Mouse (Mus musculus) kidney, adult 18-20 months (tissue): ENCODE results near the gene Stk10.
"Not testable (repeated sequence)": the region's sequence is repeated elsewhere in the genome, so short reads cannot be mapped to it uniquely, and the experiment has no call there.

Source experiments
- DNase-seq: peaks from one replicate; pipeline ENCODE4 v3.0.0; 2021

Stk10 gene

GRCm38 (mm10) chr11:32610616-32611015 lies 77.5 kb downstream of the Stk10 start:
- no peak for DNase-seq

- no peak for DNase-seq
Observed at GRCm38 (mm10) chr11:32612304-32612703, 79.2 kb downstream of the Stk10 start.

GRCm38 (mm10) chr11:32614463-32614862 lies 81.4 kb downstream of the Stk10 start:
- DNase-seq, result no peak

DNA sequence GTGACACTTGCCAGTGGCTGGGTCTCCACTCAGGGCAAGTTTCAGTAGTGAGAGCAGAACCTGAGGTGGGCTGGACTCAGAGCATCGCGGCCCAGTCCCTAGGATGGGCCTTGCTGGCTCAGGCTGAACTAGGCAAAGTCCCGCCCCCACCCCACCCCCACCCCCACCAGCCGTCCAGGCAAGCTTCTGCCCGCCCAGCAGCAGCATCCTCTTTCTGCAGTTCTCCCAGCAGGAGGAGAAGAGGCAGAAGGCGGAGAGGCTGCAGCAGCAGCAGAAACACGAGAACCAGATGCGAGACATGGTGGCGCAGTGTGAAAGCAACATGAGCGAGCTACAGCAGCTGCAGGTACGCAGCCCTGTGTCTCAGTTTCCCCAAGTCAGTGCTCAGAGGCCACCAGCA lies 82.5 kb downstream of the Stk10 start:
- no peak for DNase-seq

GRCm38 (mm10) chr11:32616091-32616490 lies 83.0 kb downstream of the Stk10 start:
- DNase-seq, result no peak

GRCm38 (mm10) chr11:32618036-32618435 lies 84.9 kb downstream of the Stk10 start:
- peak; percentile 38 for DNase-seq

- not testable (repeated sequence) for DNase-seq
Observed at GRCm38 (mm10) chr11:32618641-32619040, 85.5 kb downstream of the Stk10 start.

DNA sequence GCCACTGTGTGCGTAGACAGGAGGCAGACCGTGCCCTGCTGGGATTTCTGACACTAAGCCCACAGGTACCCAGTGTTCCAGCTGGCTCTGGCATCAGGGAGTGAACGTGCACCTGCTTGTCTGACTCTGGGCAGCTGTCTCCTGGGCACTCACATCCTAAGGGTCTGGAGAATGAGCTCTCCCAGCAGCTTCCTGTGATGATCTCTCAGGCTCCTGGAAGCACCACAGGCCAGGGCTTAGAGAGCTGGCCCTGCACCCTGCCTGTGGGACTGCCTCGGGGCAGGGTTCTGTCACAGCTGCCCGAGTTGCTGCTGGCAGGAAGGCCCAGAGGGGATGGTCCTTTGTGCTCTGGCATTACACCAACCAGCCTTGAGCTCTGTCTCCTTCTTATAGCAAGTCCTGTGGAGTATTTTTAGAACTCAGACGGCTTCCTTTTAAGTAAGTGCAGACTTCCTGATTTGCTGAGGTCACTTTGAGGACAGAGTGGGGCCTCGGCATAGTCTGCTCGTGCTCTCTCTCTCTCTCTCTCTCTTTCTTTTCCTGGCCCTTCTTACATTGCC lies 86.2 kb downstream of the Stk10 start:
- peak; percentile 40 for DNase-seq

DNA sequence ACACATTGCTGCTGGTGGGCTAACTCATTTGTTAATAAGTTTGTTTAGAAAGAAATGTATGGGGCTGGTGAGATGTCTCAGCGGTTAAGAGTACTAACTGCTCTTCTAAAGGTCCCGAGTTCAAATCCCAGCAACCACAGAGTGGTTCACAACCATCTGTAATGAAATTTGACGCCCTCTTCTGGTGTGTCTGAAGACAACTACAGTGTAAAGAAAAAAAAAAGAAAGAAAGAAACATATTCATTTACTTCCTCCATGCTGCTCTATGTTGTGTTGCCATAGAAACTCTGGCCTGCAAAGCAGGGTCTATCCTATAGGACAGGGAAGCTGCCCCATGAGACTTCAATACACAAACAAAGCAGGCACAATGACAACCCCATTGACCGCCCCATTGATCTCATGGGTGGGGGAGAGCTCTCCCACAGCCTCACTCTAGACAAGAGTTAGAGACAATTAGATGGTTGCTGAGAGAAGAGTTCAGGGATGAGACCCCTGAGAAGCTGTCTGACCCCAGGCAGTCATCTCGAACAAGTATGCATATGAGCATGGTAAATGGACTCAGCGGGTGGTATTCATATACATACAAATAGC lies 86.9 kb downstream of the Stk10 start:
- no peak for DNase-seq

- DNase-seq, result no peak
Observed at GRCm38 (mm10) chr11:32621831-32622478, 88.8 kb downstream of the Stk10 start.

DNA sequence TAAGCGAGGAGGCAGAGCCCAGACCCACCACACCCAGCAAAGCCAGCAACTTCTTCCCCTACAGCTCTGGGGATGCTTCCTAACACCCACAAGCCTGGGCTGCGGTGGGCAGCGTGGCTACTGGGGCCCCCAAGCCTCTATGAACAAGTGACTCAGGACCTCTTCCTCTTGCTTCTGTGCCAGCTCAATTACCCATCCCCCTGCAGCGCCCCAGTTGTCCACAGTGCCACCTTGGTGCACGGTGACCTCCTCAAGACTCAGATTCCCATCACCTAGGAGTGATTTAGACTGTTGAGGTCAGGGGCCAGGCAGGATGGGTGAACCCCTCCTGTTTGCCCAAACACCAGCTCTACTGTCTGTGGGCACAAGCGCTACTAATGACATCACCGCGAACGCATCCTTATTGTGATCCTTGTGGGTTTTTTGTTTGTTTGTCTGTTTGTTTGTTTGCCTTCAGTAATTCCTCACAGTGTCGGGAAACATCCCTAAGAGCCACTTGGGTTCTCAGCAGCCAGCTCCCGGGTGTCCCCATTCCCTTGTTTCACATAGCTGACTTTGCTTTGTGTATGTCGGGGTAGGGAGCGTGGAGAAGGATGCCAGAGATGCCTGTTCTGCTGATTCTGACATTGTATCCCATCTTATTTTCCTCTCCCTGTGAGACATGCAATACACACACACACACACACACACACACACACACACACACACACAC lies 89.5 kb downstream of the Stk10 start:
- no peak for DNase-seq

GRCm38 (mm10) chr11:32623236-32623635 lies 90.1 kb downstream of the Stk10 start:
- DNase-seq, result peak; percentile 62

DNA sequence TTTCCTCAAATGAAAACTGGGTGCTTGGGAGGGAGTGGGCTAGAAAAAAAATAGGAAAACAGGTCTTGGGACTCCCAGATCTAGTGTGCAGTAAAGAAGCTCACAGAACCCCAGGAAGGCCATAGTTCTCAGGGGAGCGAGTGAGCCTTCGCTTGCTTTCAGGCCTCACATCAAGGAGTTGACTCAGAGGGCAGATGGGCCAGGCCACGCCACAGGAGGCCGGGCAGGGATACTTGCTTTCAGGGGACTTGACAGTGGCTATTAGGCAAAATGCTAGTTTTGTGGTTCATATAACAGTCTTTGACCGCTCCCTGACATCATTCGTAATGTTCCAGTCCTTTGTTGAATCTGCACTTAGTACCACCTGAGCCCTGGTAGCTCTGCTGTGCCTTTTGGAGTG lies 90.8 kb downstream of the Stk10 start:
- no peak for DNase-seq

DNA sequence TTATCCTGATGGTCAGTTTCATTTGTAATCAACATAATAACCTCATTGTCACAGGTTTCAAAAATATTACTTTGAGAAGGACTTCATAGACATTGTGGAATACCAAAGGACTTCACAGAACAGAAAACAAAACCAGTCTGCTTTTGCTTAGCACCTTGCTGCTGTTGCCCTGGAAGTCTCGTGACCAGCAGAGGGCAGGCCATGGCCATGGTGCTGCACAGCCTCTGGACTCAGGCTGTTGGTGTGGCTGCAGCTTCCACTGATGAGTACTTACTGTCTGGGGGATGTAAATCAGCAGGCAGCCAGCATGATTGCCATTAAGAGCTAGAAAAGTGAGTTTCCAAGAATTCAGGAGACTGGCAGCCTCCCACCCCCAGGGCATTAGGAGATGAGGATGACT lies 92.6 kb downstream of the Stk10 start:
- peak; percentile 78 for DNase-seq

- no peak for DNase-seq
Observed at GRCm38 (mm10) chr11:32626079-32626478, 93.0 kb downstream of the Stk10 start.

DNA sequence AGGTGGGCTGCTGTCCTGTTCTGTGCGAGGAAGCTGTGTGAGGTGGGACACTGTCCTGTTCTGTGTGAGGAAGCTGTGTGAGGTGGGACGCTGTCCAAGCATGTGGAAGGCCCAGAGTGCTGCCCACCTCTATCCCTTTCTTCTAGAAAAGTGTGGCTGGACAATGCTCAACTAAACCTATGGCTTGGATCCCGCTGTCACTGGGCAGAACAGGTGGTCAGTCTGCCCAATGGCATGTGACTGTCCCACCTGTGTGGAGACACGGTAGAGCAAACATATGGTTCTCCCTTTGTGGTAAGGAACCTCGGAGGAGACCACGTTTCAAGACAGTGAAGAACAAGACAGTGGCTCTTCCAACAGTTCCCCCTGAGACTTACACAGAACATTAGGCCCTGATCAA lies 94.8 kb downstream of the Stk10 start:
- DNase-seq, result no peak

GRCm38 (mm10) chr11:32629713-32630211 lies 96.7 kb downstream of the Stk10 start:
- DNase-seq, result no peak

- DNase-seq, result no peak
Observed at GRCm38 (mm10) chr11:32632671-32633070, 99.6 kb downstream of the Stk10 start.

DNA sequence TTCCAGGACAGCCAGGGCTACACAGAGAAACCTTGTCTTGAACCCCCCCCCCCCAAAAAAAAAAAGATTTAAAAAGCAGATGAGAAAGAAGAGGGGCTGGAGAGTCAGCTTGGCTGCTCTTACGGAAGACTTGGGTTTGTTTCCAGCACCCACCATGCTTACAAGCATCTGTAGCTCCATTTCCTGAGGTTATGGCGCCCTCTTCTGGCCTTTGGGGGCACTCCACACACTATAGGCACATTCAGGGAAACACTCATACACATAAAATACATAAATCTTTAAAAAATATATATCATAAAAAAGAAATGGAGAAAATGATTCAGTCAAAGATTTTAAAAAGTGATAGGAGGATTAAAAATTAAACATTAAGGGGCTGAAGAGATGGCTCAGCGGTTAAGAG lies 100.4 kb downstream of the Stk10 start:
- DNase-seq, result no peak

GRCm38 (mm10) chr11:32634143-32634542 lies 101.0 kb downstream of the Stk10 start:
- DNase-seq, result no peak

- DNase-seq, result no peak
Observed at GRCm38 (mm10) chr11:32634842-32635241, 101.7 kb downstream of the Stk10 start.

DNA sequence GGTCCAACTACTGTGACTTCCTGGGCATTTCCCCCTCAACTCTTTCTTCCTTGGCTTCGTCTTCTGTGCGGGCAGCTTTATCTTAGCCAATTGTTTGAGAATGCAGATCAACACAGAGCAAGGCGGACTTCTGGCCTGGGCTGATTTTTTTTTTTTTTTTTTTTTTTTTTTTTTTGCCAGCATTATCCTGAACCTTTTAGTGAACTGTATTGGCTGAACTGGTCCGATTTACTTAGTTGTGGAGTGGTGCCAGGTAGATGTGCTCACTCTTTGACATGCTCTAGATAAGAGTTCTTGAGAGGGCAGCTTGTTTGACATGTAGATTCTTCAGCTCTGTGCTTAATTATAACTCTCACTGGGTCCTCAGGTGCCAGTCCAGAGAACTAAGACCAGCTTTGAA lies 103.2 kb downstream of the Stk10 start:
- no peak for DNase-seq

- no peak for DNase-seq
Observed at GRCm38 (mm10) chr11:32638521-32639255, 105.6 kb downstream of the Stk10 start.
